Mouse (Mus musculus) embryo, embryonic 9.5 days (tissue): Measurements from ENCODE around the gene Dnajc27.

ENCODE experiments used
- DNase-seq: peaks from one replicate; pipeline ENCODE4 v3.0.0-alpha.2; 2017; ENCODE audit errors: extremely low spot score

Gene Dnajc27

GRCm38 (mm10) chr12:4080311-4080710 is 2.1 kb upstream of the Dnajc27 start:
- peak; percentile 80 for DNase-seq

- DNase-seq: no peak
Measured at GRCm38 (mm10) chr12:4083441-4083840, 1.1 kb downstream of the Dnajc27 start.

- peak; percentile 64 for DNase-seq
Measured at GRCm38 (mm10) chr12:4107383-4107782, 25.0 kb downstream of the Dnajc27 start.

GRCm38 (mm10) chr12:4116132-4116531 is 33.7 kb downstream of the Dnajc27 start:
- DNase-seq: no peak

- DNase-seq: no peak
Measured at GRCm38 (mm10) chr12:4117136-4117535, 34.8 kb downstream of the Dnajc27 start.

- DNase-seq: no peak
Measured at GRCm38 (mm10) chr12:4117579-4117978, 35.2 kb downstream of the Dnajc27 start.

- DNase-seq: no peak
Measured at GRCm38 (mm10) chr12:4127346-4127745, 45.0 kb downstream of the Dnajc27 start.

- DNase-seq: peak; percentile 68
Measured at GRCm38 (mm10) chr12:4132941-4133846, 50.8 kb downstream of the Dnajc27 start, which contains the start of gene Adcy3. Gene Adcy3 (plus strand): TSS chr12:4133103.

GRCm38 (mm10) chr12:4133847-4134212 is 51.4 kb downstream of the Dnajc27 start:
- DNase-seq: no peak

- DNase-seq: no peak
Measured at GRCm38 (mm10) chr12:4143179-4143578, 60.8 kb downstream of the Dnajc27 start.

- no peak for DNase-seq
Measured at GRCm38 (mm10) chr12:4150936-4151335, 68.6 kb downstream of the Dnajc27 start.

GRCm38 (mm10) chr12:4151969-4152368 is 69.6 kb downstream of the Dnajc27 start:
- no peak for DNase-seq

GRCm38 (mm10) chr12:4157466-4157865 is 75.1 kb downstream of the Dnajc27 start:
- DNase-seq: no peak

- no peak for DNase-seq
Measured at GRCm38 (mm10) chr12:4158179-4158578, 75.8 kb downstream of the Dnajc27 start.

GRCm38 (mm10) chr12:4158868-4159632 is 76.7 kb downstream of the Dnajc27 start:
- no peak for DNase-seq
